Mouse (Mus musculus) heart, embryonic 10.5 days (tissue): ENCODE data around the gene Pex10. TPM values are rescaled to one million over a fixed set of nuclear protein-coding genes. Genes with fewer than 3 reads are reported as not detected.
A peak's percentile ranks its signal among the peaks of the same experiment; 100 is the strongest.
"Not testable (repeated sequence)": the region's sequence is repeated elsewhere in the genome, so short reads cannot be mapped to it uniquely, and the experiment has no call there.

Source experiments
- DNase-seq: peaks from one replicate; pipeline ENCODE4 v3.0.0-alpha.2; 2017; ENCODE audit warnings: low spot score
- H3K27ac ChIP-seq: fragments of 300-500 bp; sonication (generic); 2 replicates; pipeline ENCODE4 v1.5.1; 2016; ENCODE audit warnings: mild to moderate bottlenecking
- H3K27me3 ChIP-seq: fragments of 300-500 bp; sonication (generic); 2 replicates; pipeline ENCODE4 v1.6.1; 2016; ENCODE audit warnings: mild to moderate bottlenecking; ENCODE audit not compliant: poor library complexity, insufficient read depth, severe bottlenecking
- H3K36me3 ChIP-seq: fragments of 300-500 bp; sonication (generic); 2 replicates; pipeline ENCODE4 v1.6.1; 2016; ENCODE audit warnings: mild to moderate bottlenecking, moderate library complexity
- H3K4me1 ChIP-seq: fragments of 300-500 bp; sonication (generic); 2 replicates; pipeline ENCODE4 v1.6.1; 2016; ENCODE audit warnings: mild to moderate bottlenecking
- H3K4me3 ChIP-seq: fragments of 300-500 bp; sonication (generic); 2 replicates; pipeline ENCODE4 v1.5.1; 2016; ENCODE audit warnings: mild to moderate bottlenecking, moderate library complexity
- H3K9me3 ChIP-seq: fragments of 300-500 bp; sonication (generic); 2 replicates; pipeline ENCODE4 v1.6.1; 2016; ENCODE audit warnings: mild to moderate bottlenecking, moderate library complexity
- WGBS: fragments of 180-500 bp; shearing (Covaris S2); methylation state at CpG from one replicate; pipeline ENCODE4 v1.1.7; 2016; 5-methylcytosine and 5-hydroxymethylcytosine counted together
- polyA plus RNA-seq: library from polyadenylated mRNA; unstranded; fragments of >200 nt; fragmentation: Nextera tagmentation; extraction: Ambion mirVana; gene quantifications from 2 replicates; pipeline ENCODE4 v1.2.1, GENCODE M21; 2016

The Pex10 gene
- polyA plus RNA-seq, 1 experiment from 2014 or later = 17.3 TPM

GRCm38 (mm10) chr4:155069191-155069590, 2.4 kb downstream of the Pex10 start:
- Histone ChIP-seq H3K36me3 (peaks cover 61% of the 10 kb centered on the region), H3K9me3 (no peaks in the 10 kb centered on the region), H3K27ac (no peak overlapping the region), H3K4me1 (peaks cover 27% of the 10 kb centered on the region), H3K4me3 (no peak overlapping the region; the same call in 1 of the 2 replicates), H3K27me3 (peaks cover 5% of the 10 kb centered on the region; the same call in 1 of the 2 replicates)
- 87% methylated on average over 6 of the region's 6 CpGs for WGBS
- no peak for DNase-seq

GRCm38 (mm10) chr4:155070199-155070598, 3.4 kb downstream of the Pex10 start:
- Histone ChIP-seq H3K9me3 (no peaks in the 10 kb centered on the region), H3K4me3 (no peak overlapping the region), H3K27ac (no peak overlapping the region), H3K36me3 (peaks cover 71% of the 10 kb centered on the region), H3K4me1 (peaks cover 27% of the 10 kb centered on the region), H3K27me3 (no peaks in the 10 kb centered on the region)
- WGBS = 95% methylated on average over 13 of the region's 13 CpGs
- DNase-seq = no peak

GRCm38 (mm10) chr4:155070921-155071320, 4.1 kb downstream of the Pex10 start:
- H3K4me3 ChIP-seq = no peak overlapping the region
- H3K27me3 ChIP-seq = no peaks in the 10 kb centered on the region
- H3K9me3 ChIP-seq = no peaks in the 10 kb centered on the region
- peaks cover 78% of the 10 kb centered on the region for H3K36me3 ChIP-seq
- H3K27ac ChIP-seq = no peak overlapping the region
- WGBS = 93% methylated on average over 5 of the region's 5 CpGs
- DNase-seq = no peak
- H3K4me1 ChIP-seq = peaks cover 27% of the 10 kb centered on the region

- no peak for DNase-seq
- WGBS = 88% methylated on average over 9 of the region's 9 CpGs
- peaks cover 96% of the 10 kb centered on the region for H3K36me3 ChIP-seq
Observed at GRCm38 (mm10) chr4:155074418-155074817, 7.6 kb downstream of the Pex10 start.

GRCm38 (mm10) chr4:155075137-155075536, 8.3 kb downstream of the Pex10 start:
- no peak for DNase-seq
- peaks cover 96% of the 10 kb centered on the region for H3K36me3 ChIP-seq
- H3K27me3 ChIP-seq = no peaks in the 10 kb centered on the region
- no peaks in the 10 kb centered on the region for H3K4me1 ChIP-seq
- H3K27ac ChIP-seq = no peak overlapping the region
- H3K4me3 ChIP-seq = no peak overlapping the region
- 90% methylated on average over 9 of the region's 9 CpGs for WGBS
- no peaks in the 10 kb centered on the region for H3K9me3 ChIP-seq

More at GRCm38 (mm10) chr4:155074418-155074817, 7.6 kb downstream of the Pex10 start:
- Histone ChIP-seq H3K4me3 (no peak overlapping the region), H3K4me1 (no peaks in the 10 kb centered on the region), H3K27ac (no peak overlapping the region), H3K9me3 (no peaks in the 10 kb centered on the region), H3K27me3 (no peaks in the 10 kb centered on the region)

- DNase-seq = no peak
- no peak overlapping the region for H3K27ac ChIP-seq
- no peak overlapping the region for H3K4me3 ChIP-seq
- 94% methylated on average over 2 of the region's 2 CpGs for WGBS
- H3K4me1 ChIP-seq = no peaks in the 10 kb centered on the region
- no peaks in the 10 kb centered on the region for H3K27me3 ChIP-seq
- H3K36me3 ChIP-seq = peaks cover 95% of the 10 kb centered on the region
- H3K9me3 ChIP-seq = no peaks in the 10 kb centered on the region
Observed at GRCm38 (mm10) chr4:155075813-155076212, 9.0 kb downstream of the Pex10 start.

- WGBS = 88% methylated on average over 9 of the region's 9 CpGs
Observed at GRCm38 (mm10) chr4:155076677-155077076, 9.9 kb downstream of the Pex10 start.

GRCm38 (mm10) chr4:155078808-155079207, 12.0 kb downstream of the Pex10 start:
- H3K36me3 ChIP-seq = peaks cover 95% of the 10 kb centered on the region
- DNase-seq, H3K27me3 ChIP-seq, H3K9me3 ChIP-seq, H3K4me3 ChIP-seq, H3K27ac ChIP-seq: not testable (repeated sequence)
- peaks cover 11% of the 10 kb centered on the region for H3K4me1 ChIP-seq
- 93% methylated on average over 10 of the region's 10 CpGs for WGBS

More at GRCm38 (mm10) chr4:155076677-155077076, 9.9 kb downstream of the Pex10 start:
- no peak overlapping the region for H3K4me3 ChIP-seq
- H3K27ac ChIP-seq = no peak overlapping the region
- no peaks in the 10 kb centered on the region for H3K9me3 ChIP-seq
- H3K4me1 ChIP-seq = no peaks in the 10 kb centered on the region
- no peak for DNase-seq
- H3K27me3 ChIP-seq = no peaks in the 10 kb centered on the region
- peaks cover 94% of the 10 kb centered on the region for H3K36me3 ChIP-seq

- H3K9me3 ChIP-seq = no peaks in the 10 kb centered on the region
- DNase-seq = no peak
- H3K36me3 ChIP-seq = peaks cover 87% of the 10 kb centered on the region
- H3K27me3 ChIP-seq = no peaks in the 10 kb centered on the region
- H3K4me3 ChIP-seq = no peak overlapping the region
- WGBS = 91% methylated on average over 6 of the region's 6 CpGs
- H3K27ac ChIP-seq = no peak overlapping the region
- peaks cover 18% of the 10 kb centered on the region for H3K4me1 ChIP-seq
Observed at GRCm38 (mm10) chr4:155079666-155080065, 12.8 kb downstream of the Pex10 start.

GRCm38 (mm10) chr4:155083553-155083952, 16.7 kb downstream of the Pex10 start:
- 87% methylated on average over 4 of the region's 4 CpGs for WGBS
- peaks cover 49% of the 10 kb centered on the region for H3K36me3 ChIP-seq
- H3K4me1 ChIP-seq = peaks cover 38% of the 10 kb centered on the region

GRCm38 (mm10) chr4:155084351-155084750, 17.5 kb downstream of the Pex10 start:
- WGBS = 90% methylated on average over 7 of the region's 7 CpGs
- peaks cover 38% of the 10 kb centered on the region for H3K4me1 ChIP-seq
- H3K27ac ChIP-seq = no peak overlapping the region
- no peaks in the 10 kb centered on the region for H3K27me3 ChIP-seq
- no peak overlapping the region; the same call in 1 of the 2 replicates for H3K4me3 ChIP-seq
- H3K9me3 ChIP-seq = no peaks in the 10 kb centered on the region
- DNase-seq = no peak
- H3K36me3 ChIP-seq = peaks cover 43% of the 10 kb centered on the region

More at GRCm38 (mm10) chr4:155083553-155083952, 16.7 kb downstream of the Pex10 start:
- no peak overlapping the region for H3K4me3 ChIP-seq
- no peaks in the 10 kb centered on the region for H3K27me3 ChIP-seq
- H3K27ac ChIP-seq = no peak overlapping the region
- no peaks in the 10 kb centered on the region for H3K9me3 ChIP-seq
- no peak for DNase-seq

- peak overlapping the region; percentile 97 for H3K4me3 ChIP-seq
- DNase-seq = no peak
- H3K9me3 ChIP-seq = no peaks in the 10 kb centered on the region
- H3K36me3 ChIP-seq = peaks cover 32% of the 10 kb centered on the region
- H3K27me3 ChIP-seq = no peaks in the 10 kb centered on the region
- peaks cover 38% of the 10 kb centered on the region for H3K4me1 ChIP-seq
- peak overlapping the region; percentile 96 for H3K27ac ChIP-seq
- WGBS = 6% methylated on average over 32 of the region's 35 CpGs
Observed at GRCm38 (mm10) chr4:155085206-155086107, 18.6 kb downstream of the Pex10 start.
